Mouse (Mus musculus): Measurements from ENCODE around the gene Pabpc4. TPM values are rescaled to one million over a fixed set of nuclear protein-coding genes. Genes with fewer than 3 reads are reported as not detected.

Gene Pabpc4
- total and polyA plus RNA-seq, 3 experiments = 394 to 684 TPM; not detected in 1

DNA sequence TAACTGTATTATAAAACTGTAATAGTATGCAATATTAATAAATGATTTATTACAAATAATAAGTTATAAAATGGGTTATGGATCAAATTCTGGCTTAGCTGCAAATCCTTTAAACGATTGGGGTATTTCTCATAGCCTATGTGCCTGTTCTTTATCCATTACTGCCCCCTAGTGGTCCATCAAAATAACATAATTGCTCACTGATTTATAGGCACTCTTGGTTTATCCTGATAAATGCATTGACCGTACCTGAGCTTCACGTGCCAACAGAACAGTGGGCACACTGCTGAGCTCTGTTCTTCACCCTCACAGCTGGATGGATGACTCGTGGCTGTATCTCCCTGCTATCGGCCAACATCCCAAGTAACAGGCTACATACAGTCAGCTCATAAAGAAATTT, 7.5 kb upstream of the Pabpc4 start:
- Histone ChIP-seq H3K27ac (ENCODE audit: control insufficient read depth, low read depth, low read length) (no peak overlapping the region), H3K4me1 (ENCODE audit: control insufficient read depth in 1 of 2, insufficient read depth in 2 of 2, low read length in 2 of 2) (no peaks in the 10 kb centered on the region), H3K79me2 (ENCODE audit: control insufficient read depth, insufficient read depth, low read length, poor library complexity) (no peaks in the 10 kb centered on the region), H3K9ac (ENCODE audit: control insufficient read depth, low read depth, low read length, poor library complexity, severe bottlenecking) (no peak overlapping the region), H3K9me3 (replicated peaks; ENCODE audit: insufficient read depth, low read length) (no peaks in the 10 kb centered on the region), H3K4me3 (ENCODE audit: control insufficient read depth in 1 of 2, insufficient read depth in 1 of 2, low read depth in 2 of 2, low read length in 2 of 2) (no peak overlapping the region), H3K27me3 (ENCODE audit: control insufficient read depth in 1 of 2, insufficient read depth in 2 of 2, low read length in 2 of 2) (peaks cover 8 to 15% of the 10 kb centered on the region in 2 experiments), H3K36me3 (ENCODE audit: control insufficient read depth in 1 of 2, insufficient read depth in 2 of 2, low read length in 2 of 2) (no peaks in the 10 kb centered on the region)
- peak; percentile 74 for DNase-seq (ENCODE audit: low read depth, low spot score)
- 0 out of 2 replicates have a peak, but pooled peaks have one; percentile 7 for TF ChIP-seq GATA1 (IDR thresholded peaks at IDR 0.05; ENCODE audit: low read depth, low read length)
- TF ChIP-seq POLR2AphosphoS5 (IDR thresholded peaks at IDR 0.05; ENCODE audit: borderline replicate concordance, low read depth, low read length) = no peak
- TF ChIP-seq RAD21 (IDR thresholded peaks at IDR 0.05; ENCODE audit: low read depth, low read length) = peak; percentile 89
- no peak for TF ChIP-seq ETS1 (IDR thresholded peaks at IDR 0.05; ENCODE audit: low read depth, low read length)
- TF ChIP-seq CTCF (IDR thresholded peaks at IDR 0.05 in 2 of 3, conservative IDR thresholded peaks at IDR 0.05 in 1 of 3; ENCODE audit: control insufficient read depth in 1 of 3, insufficient read depth in 1 of 3, low read depth in 2 of 3, low read length in 3 of 3, poor library complexity in 1 of 3, severe bottlenecking in 1 of 3) = peak in 2 of 3 experiments; percentile 59 to 84; a peak in 3 of 6 replicates
- TF ChIP-seq EP300 (IDR thresholded peaks at IDR 0.05; ENCODE audit: low read depth in 1 of 2, low read length in 2 of 2) = no peak
- TF ChIP-seq ZC3H11A (IDR thresholded peaks at IDR 0.05; ENCODE audit: low read depth, low read length) = peak; percentile 68
- TF ChIP-seq SMC3 (IDR thresholded peaks at IDR 0.05; ENCODE audit: low read depth, low read length) = peak; percentile 76
- TF ChIP-seq JUND (IDR thresholded peaks at IDR 0.05; ENCODE audit: low read depth, low read length) = 0 out of 2 replicates have a peak, but pooled peaks have one; percentile 39
- TF ChIP-seq BHLHE40 (IDR thresholded peaks at IDR 0.05; ENCODE audit: borderline replicate concordance, low read depth, low read length) = peak; percentile 71; the same call in 1 of the 2 replicates
- 0 out of 2 replicates have a peak, but pooled peaks have one; percentile 37 for TF ChIP-seq TBP (IDR thresholded peaks at IDR 0.05; ENCODE audit: low read depth, low read length)

DNA sequence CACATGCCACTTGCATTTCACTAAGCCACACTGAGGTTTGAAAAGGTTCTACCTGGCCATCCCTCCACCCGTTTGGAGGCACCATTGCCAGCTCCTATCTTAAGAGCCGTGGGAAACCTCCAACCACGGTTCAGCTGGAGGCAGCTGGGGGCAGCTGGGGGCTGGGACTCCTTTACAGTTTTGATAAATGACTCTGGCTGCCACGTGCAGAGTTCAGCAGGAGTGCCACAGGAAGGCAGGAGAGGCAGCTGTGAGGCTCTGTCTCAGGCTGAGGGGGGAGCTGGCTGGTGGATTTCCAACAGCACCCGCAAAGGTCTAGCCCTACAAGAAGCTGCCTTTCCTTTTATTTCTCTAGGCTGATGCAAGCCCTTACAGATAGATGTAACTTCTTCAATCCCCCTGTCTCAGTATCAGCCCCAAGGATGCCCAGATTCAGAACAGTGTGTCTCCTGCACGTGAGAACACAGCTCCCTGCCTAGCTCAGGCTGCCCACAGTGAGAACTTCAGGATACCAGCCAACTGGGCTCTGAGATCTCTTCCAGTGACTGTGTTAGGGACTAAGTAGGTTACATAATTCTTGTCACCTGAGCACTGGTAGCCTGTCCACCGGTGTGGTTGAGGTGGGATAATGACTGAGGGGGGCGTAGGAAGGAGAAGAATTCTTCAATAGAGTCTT, 1.9 kb upstream of the Pabpc4 start:
- no peak for DNase-seq (ENCODE audit: low read depth, low spot score)
- TF ChIP-seq E2F4 (IDR thresholded peaks at IDR 0.05; ENCODE audit: borderline replicate concordance, low read depth, low read length) (no peak), MXI1 (IDR thresholded peaks at IDR 0.05; ENCODE audit: low read depth, low read length) (peak; percentile 40; the same call in 1 of the 2 replicates), NELFE (IDR thresholded peaks at IDR 0.05; ENCODE audit: low read depth, low read length) (no peak), ETS1 (IDR thresholded peaks at IDR 0.05; ENCODE audit: low read depth, low read length) (peak; percentile 61; the same call in 1 of the 2 replicates)
- no peaks in the 10 kb centered on the region for H3K36me3 ChIP-seq (ENCODE audit: control insufficient read depth in 1 of 2, insufficient read depth in 2 of 2, low read length in 2 of 2)
- H3K4me1 ChIP-seq (ENCODE audit: control insufficient read depth in 1 of 2, insufficient read depth in 2 of 2, low read length in 2 of 2) = no peaks in the 10 kb centered on the region; a peak in 1 of 4 replicates
- H3K9me3 ChIP-seq (replicated peaks; ENCODE audit: insufficient read depth, low read length) = no peaks in the 10 kb centered on the region
- no peak overlapping the region for H3K27ac ChIP-seq (ENCODE audit: control insufficient read depth, low read depth, low read length)
- H3K4me3 ChIP-seq (ENCODE audit: control insufficient read depth in 1 of 2, insufficient read depth in 1 of 2, low read depth in 2 of 2, low read length in 2 of 2) = no peak overlapping the region
- no peaks in the 10 kb centered on the region for H3K79me2 ChIP-seq (ENCODE audit: control insufficient read depth, insufficient read depth, low read length, poor library complexity)
- H3K9ac ChIP-seq (ENCODE audit: control insufficient read depth, low read depth, low read length, poor library complexity, severe bottlenecking) = no peak overlapping the region
- H3K27me3 ChIP-seq (ENCODE audit: control insufficient read depth in 1 of 2, insufficient read depth in 2 of 2, low read length in 2 of 2) = peaks cover 18 to 23% of the 10 kb centered on the region in 2 experiments
